Mouse (Mus musculus) kidney, adult 2 months (tissue): ENCODE results near the gene Sfrp5.

Source experiments
- CTCF ChIP-seq: fragments of 200-500 bp; conservative IDR thresholded peaks from 2 replicates; pipeline ENCODE4 v1.5.1; 2011; ENCODE audit warnings: low read depth, mild to moderate bottlenecking, control low read depth, low read length, moderate library complexity, mixed read lengths; ENCODE audit not compliant: insufficient read depth, insufficient read length
- POLR2A ChIP-seq: fragments of 200-500 bp; IDR thresholded peaks from one replicate; pipeline ENCODE4 v1.6.1; 2011; ENCODE audit warnings: low read depth, low read length, control low read depth

GRCm38 (mm10) chr19:42190494-42190893 lies 11.6 kb downstream of the Sfrp5 start:
- TF ChIP-seq CTCF (peak; percentile 83), POLR2A (no peak)
